Mouse (Mus musculus): ENCODE measurements around the gene Celf6.

GRCm38 (mm10) chr9:59617307-59617973 lies 39.7 kb downstream of the Celf6 start:
- TF ChIP-seq POLR2A (IDR thresholded peaks at IDR 0.05; ENCODE audit: low read depth, low read length), result peak; percentile 37; the same call in 1 of the 2 replicates
- TF ChIP-seq CTCF (IDR thresholded peaks at IDR 0.05; ENCODE audit: extremely low read depth, insufficient read length, insufficient replicate concordance, low read depth, low read length), result no peak
